Mouse (Mus musculus): ENCODE results near the gene Carnmt1. TPM values are rescaled to one million over a fixed set of nuclear protein-coding genes. Genes with fewer than 3 reads are reported as not detected.

The Carnmt1 gene
- polyA plus RNA-seq (2014; fragmentation: Nextera tagmentation; extraction: Ambion mirVana), result 30.3 and 30.9 TPM in 2 replicates

- peak; percentile 99 for ATAC-seq (replicated peaks; ENCODE audit: low FRiP score)
- peak within 1 kb of the TSS; percentile 34; the same call in 1 of the 2 replicates for H3K27ac ChIP-seq (ENCODE audit: low read depth, low read length)
- peak within 1 kb of the TSS; percentile 60 for H3K4me2 ChIP-seq (ENCODE audit: low read depth, low read length, severe bottlenecking)
- no peaks in the 10 kb centered on the region for H3K9me3 ChIP-seq (ENCODE audit: control insufficient read depth, low read length)
- peak; percentile 99 for DNase-seq (ENCODE audit: low spot score)
- under 1% methylated on average over 45 of the region's 58 CpGs for WGBS
- H3K27me3 ChIP-seq (ENCODE audit: control insufficient read depth, insufficient read depth, low read length), result no peaks in the 10 kb centered on the region
- peaks cover 7% of the 10 kb centered on the region; the same call in 1 of the 2 replicates for H3K4me1 ChIP-seq (replicated peaks; ENCODE audit: control insufficient read depth, insufficient read depth, low read length)
- peak within 1 kb of the TSS; percentile 78 for H3K9ac ChIP-seq (ENCODE audit: low read length)
- no peaks in the 10 kb centered on the region for H3K36me3 ChIP-seq (ENCODE audit: control insufficient read depth, insufficient read depth, low read length)
- H3K4me3 ChIP-seq (ENCODE audit: low read depth, low read length), result peak within 1 kb of the TSS; percentile 75
Measured at GRCm38 (mm10) chr19:18670608-18671007, at the start of gene Carnmt1. TSS of gene Carnmt1 (plus strand) at chr19:18670764.

GRCm38 (mm10) chr19:18623894-18624293 lies 46.7 kb upstream of the Carnmt1 start:
- Histone ChIP-seq H3K4me1 (replicated peaks; ENCODE audit: control insufficient read depth, insufficient read depth, low read length) (no peaks in the 10 kb centered on the region), H3K9me3 (ENCODE audit: control insufficient read depth, low read length) (no peaks in the 10 kb centered on the region), H3K4me3 (ENCODE audit: low read depth, low read length) (no peak overlapping the region), H3K27me3 (ENCODE audit: control insufficient read depth, insufficient read depth, low read length) (no peaks in the 10 kb centered on the region), H3K9ac (ENCODE audit: low read length) (no peak overlapping the region), H3K36me3 (ENCODE audit: control insufficient read depth, insufficient read depth, low read length) (no peaks in the 10 kb centered on the region), H3K27ac (ENCODE audit: low read depth, low read length) (no peak overlapping the region), H3K4me2 (ENCODE audit: low read depth, low read length, severe bottlenecking) (no peak overlapping the region)
- 77% methylated on average over 2 of the region's 2 CpGs for WGBS
- ATAC-seq (replicated peaks; ENCODE audit: low FRiP score), result no peak
- DNase-seq (ENCODE audit: low spot score), result no peak

GRCm38 (mm10) chr19:18629589-18629988 lies 41.0 kb upstream of the Carnmt1 start:
- ATAC-seq (replicated peaks; ENCODE audit: low FRiP score) (no peak), DNase-seq (ENCODE audit: low spot score) (no peak)
- H3K27me3 ChIP-seq (ENCODE audit: control insufficient read depth, insufficient read depth, low read length), result no peaks in the 10 kb centered on the region
- no peak overlapping the region for H3K4me3 ChIP-seq (ENCODE audit: low read depth, low read length)
- 68% methylated on average over 1 of the region's 1 CpGs for WGBS
- H3K9ac ChIP-seq (ENCODE audit: low read length), result no peak overlapping the region
- H3K36me3 ChIP-seq (ENCODE audit: control insufficient read depth, insufficient read depth, low read length), result no peaks in the 10 kb centered on the region
- H3K4me1 ChIP-seq (replicated peaks; ENCODE audit: control insufficient read depth, insufficient read depth, low read length), result no peaks in the 10 kb centered on the region
- no peaks in the 10 kb centered on the region for H3K9me3 ChIP-seq (ENCODE audit: control insufficient read depth, low read length)
- no peak overlapping the region for H3K4me2 ChIP-seq (ENCODE audit: low read depth, low read length, severe bottlenecking)
- no peak overlapping the region for H3K27ac ChIP-seq (ENCODE audit: low read depth, low read length)

GRCm38 (mm10) chr19:18630221-18631119 lies 40.1 kb upstream of the Carnmt1 start:
- ATAC-seq (replicated peaks; ENCODE audit: low FRiP score) (no peak), DNase-seq (ENCODE audit: low spot score) (no peak)
- WGBS, result 12% methylated on average over 17 of the region's 17 CpGs
- Histone ChIP-seq H3K4me2 (ENCODE audit: low read depth, low read length, severe bottlenecking) (peak overlapping the region; percentile 91), H3K36me3 (ENCODE audit: control insufficient read depth, insufficient read depth, low read length) (no peaks in the 10 kb centered on the region), H3K4me1 (replicated peaks; ENCODE audit: control insufficient read depth, insufficient read depth, low read length) (no peaks in the 10 kb centered on the region), H3K9me3 (ENCODE audit: control insufficient read depth, low read length) (no peaks in the 10 kb centered on the region), H3K4me3 (ENCODE audit: low read depth, low read length) (peak overlapping the region; percentile 60), H3K27ac (ENCODE audit: low read depth, low read length) (no peak overlapping the region), H3K9ac (ENCODE audit: low read length) (peak overlapping the region; percentile 51), H3K27me3 (ENCODE audit: control insufficient read depth, insufficient read depth, low read length) (no peaks in the 10 kb centered on the region)

GRCm38 (mm10) chr19:18631161-18631643 lies 39.4 kb upstream of the Carnmt1 start:
- ATAC-seq (replicated peaks; ENCODE audit: low FRiP score) (peak; percentile 67), DNase-seq (ENCODE audit: low spot score) (no peak)
- Histone ChIP-seq H3K27me3 (ENCODE audit: control insufficient read depth, insufficient read depth, low read length) (no peaks in the 10 kb centered on the region), H3K27ac (ENCODE audit: low read depth, low read length) (no peak overlapping the region), H3K4me1 (replicated peaks; ENCODE audit: control insufficient read depth, insufficient read depth, low read length) (no peaks in the 10 kb centered on the region), H3K9me3 (ENCODE audit: control insufficient read depth, low read length) (no peaks in the 10 kb centered on the region), H3K36me3 (ENCODE audit: control insufficient read depth, insufficient read depth, low read length) (no peaks in the 10 kb centered on the region), H3K9ac (ENCODE audit: low read length) (peak overlapping the region; percentile 51), H3K4me3 (ENCODE audit: low read depth, low read length) (peak overlapping the region; percentile 60), H3K4me2 (ENCODE audit: low read depth, low read length, severe bottlenecking) (peak overlapping the region; percentile 91)
- WGBS, result 1% methylated on average over 40 of the region's 40 CpGs

- Histone ChIP-seq H3K27me3 (ENCODE audit: control insufficient read depth, insufficient read depth, low read length) (no peaks in the 10 kb centered on the region), H3K27ac (ENCODE audit: low read depth, low read length) (no peak within 1 kb of the TSS), H3K4me2 (ENCODE audit: low read depth, low read length, severe bottlenecking) (peak within 1 kb of the TSS; percentile 91), H3K36me3 (ENCODE audit: control insufficient read depth, insufficient read depth, low read length) (no peaks in the 10 kb centered on the region), H3K4me3 (ENCODE audit: low read depth, low read length) (peak within 1 kb of the TSS; percentile 60), H3K9me3 (ENCODE audit: control insufficient read depth, low read length) (no peaks in the 10 kb centered on the region), H3K9ac (ENCODE audit: low read length) (peak within 1 kb of the TSS; percentile 51), H3K4me1 (replicated peaks; ENCODE audit: control insufficient read depth, insufficient read depth, low read length) (no peaks in the 10 kb centered on the region)
- peak; percentile 97 for DNase-seq (ENCODE audit: low spot score)
- under 1% methylated on average over 51 of the region's 51 CpGs for WGBS
- peak; percentile 99 for ATAC-seq (replicated peaks; ENCODE audit: low FRiP score)
Measured at GRCm38 (mm10) chr19:18631644-18632219, 38.8 kb upstream of the Carnmt1 start, which contains the start of the genes Ostf1 and Nmrk1. TSS of gene Ostf1 (minus strand) at chr19:18631823. TSS of gene Nmrk1 (plus strand) at chr19:18631950.

- H3K9me3 ChIP-seq (ENCODE audit: control insufficient read depth, low read length), result no peaks in the 10 kb centered on the region
- no peak overlapping the region for H3K27ac ChIP-seq (ENCODE audit: low read depth, low read length)
- peak overlapping the region; percentile 51 for H3K9ac ChIP-seq (ENCODE audit: low read length)
- 68% methylated on average over 13 of the region's 13 CpGs for WGBS
- H3K27me3 ChIP-seq (ENCODE audit: control insufficient read depth, insufficient read depth, low read length), result no peaks in the 10 kb centered on the region
- no peaks in the 10 kb centered on the region for H3K4me1 ChIP-seq (replicated peaks; ENCODE audit: control insufficient read depth, insufficient read depth, low read length)
- H3K4me2 ChIP-seq (ENCODE audit: low read depth, low read length, severe bottlenecking), result peak overlapping the region; percentile 91
- H3K36me3 ChIP-seq (ENCODE audit: control insufficient read depth, insufficient read depth, low read length), result no peaks in the 10 kb centered on the region
- H3K4me3 ChIP-seq (ENCODE audit: low read depth, low read length), result peak overlapping the region; percentile 60
- ATAC-seq (replicated peaks; ENCODE audit: low FRiP score) (no peak), DNase-seq (ENCODE audit: low spot score) (no peak)
Measured at GRCm38 (mm10) chr19:18632231-18633185, 38.1 kb upstream of the Carnmt1 start.

- 84% methylated on average over 5 of the region's 5 CpGs for WGBS
- DNase-seq (ENCODE audit: low spot score), result no peak
- no peak overlapping the region for H3K27ac ChIP-seq (ENCODE audit: low read depth, low read length)
- H3K4me2 ChIP-seq (ENCODE audit: low read depth, low read length, severe bottlenecking), result no peak overlapping the region
- no peak for ATAC-seq (replicated peaks; ENCODE audit: low FRiP score)
- no peaks in the 10 kb centered on the region for H3K27me3 ChIP-seq (ENCODE audit: control insufficient read depth, insufficient read depth, low read length)
- H3K9ac ChIP-seq (ENCODE audit: low read length), result no peak overlapping the region
- no peaks in the 10 kb centered on the region for H3K36me3 ChIP-seq (ENCODE audit: control insufficient read depth, insufficient read depth, low read length)
- H3K4me3 ChIP-seq (ENCODE audit: low read depth, low read length), result no peak overlapping the region
- H3K4me1 ChIP-seq (replicated peaks; ENCODE audit: control insufficient read depth, insufficient read depth, low read length), result no peaks in the 10 kb centered on the region
- no peaks in the 10 kb centered on the region for H3K9me3 ChIP-seq (ENCODE audit: control insufficient read depth, low read length)
Measured at GRCm38 (mm10) chr19:18637954-18638353, 32.6 kb upstream of the Carnmt1 start.
